Mouse (Mus musculus) erythroblast, embryonic 14.5 days (primary cell): Measurements from ENCODE around the gene Stac. TPM values are rescaled to one million over a fixed set of nuclear protein-coding genes. Genes with fewer than 3 reads are reported as not detected.

Experiments used
- H3K27me3 ChIP-seq: 2 replicates; pipeline ENCODE4 v1.6.1; 2012; ENCODE audit warnings: inconsistent platforms; ENCODE audit not compliant: control insufficient read depth
- H3K36me3 ChIP-seq: 2 replicates; pipeline ENCODE4 v1.6.1; 2012; ENCODE audit warnings: mild to moderate bottlenecking, inconsistent platforms; ENCODE audit not compliant: control insufficient read depth
- H3K4me1 ChIP-seq: 2 replicates; pipeline ENCODE4 v1.6.1; 2012; ENCODE audit warnings: inconsistent platforms; ENCODE audit not compliant: control insufficient read depth
- H3K4me3 ChIP-seq: replicated peaks from 2 replicates; pipeline ENCODE3; 2012; ENCODE audit warnings: moderate library complexity, mild to moderate bottlenecking, inconsistent platforms
- H3K9me3 ChIP-seq: 2 replicates; pipeline ENCODE4 v1.6.1; 2012; ENCODE audit warnings: low read length, inconsistent platforms, mixed read lengths; ENCODE audit not compliant: control insufficient read depth
- GATA1 ChIP-seq: IDR thresholded peaks from 2 replicates; pipeline ENCODE4 v1.6.1; 2012; ENCODE audit warnings: low read length, inconsistent platforms, mixed read lengths
- TAL1 ChIP-seq: IDR thresholded peaks from 3 replicates; pipeline ENCODE4 v1.6.1; 2012; ENCODE audit warnings: low read length, inconsistent platforms, mixed read lengths
- polyA plus RNA-seq: library from polyadenylated mRNA; stranded (reverse); fragments of >175 nt; gene quantifications from 2 replicates; pipeline ENCODE4 v1.2.3, GENCODE M21; 2012

Stac gene
- polyA plus RNA-seq, 1 experiment: not detected

GRCm38 (mm10) chr9:111571619-111572018 lies 118.5 kb downstream of the Stac start:
- no peaks in the 10 kb centered on the region for H3K9me3 ChIP-seq
- no peaks in the 10 kb centered on the region for H3K36me3 ChIP-seq
- no peak overlapping the region for H3K4me3 ChIP-seq
- H3K27me3 ChIP-seq: no peaks in the 10 kb centered on the region
- no peaks in the 10 kb centered on the region for H3K4me1 ChIP-seq
- TF ChIP-seq TAL1 (no peak), GATA1 (no peak)

DNA sequence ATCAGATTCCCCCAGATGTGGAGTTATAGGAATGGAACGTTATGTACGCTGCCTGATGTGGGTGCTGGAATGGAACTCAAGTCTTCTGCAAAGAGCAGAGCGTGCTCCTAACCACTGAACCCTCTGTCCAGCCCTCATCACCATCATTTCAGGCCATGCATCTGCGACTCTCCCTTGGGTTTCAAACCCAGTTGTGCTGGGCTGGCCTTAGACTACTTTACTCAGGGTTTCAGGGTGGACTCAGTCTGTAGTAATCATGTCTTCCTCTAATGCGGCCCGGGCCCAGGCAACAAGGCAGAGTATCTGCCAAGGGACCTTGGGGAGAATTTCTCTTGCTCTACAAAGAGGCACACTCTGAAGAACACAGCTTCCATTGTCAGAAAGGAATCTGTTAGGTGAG lies 126.0 kb downstream of the Stac start:
- Histone ChIP-seq H3K9me3 (peaks cover 18% of the 10 kb centered on the region), H3K27me3 (no peaks in the 10 kb centered on the region; the same call in 1 of the 2 replicates)
- no peak for TF ChIP-seq TAL1
- no peak for TF ChIP-seq GATA1

GRCm38 (mm10) chr9:111563226-111563625 lies 126.9 kb downstream of the Stac start:
- no peaks in the 10 kb centered on the region for H3K4me1 ChIP-seq
- H3K9me3 ChIP-seq: peaks cover 18% of the 10 kb centered on the region
- H3K27me3 ChIP-seq: no peaks in the 10 kb centered on the region; the same call in 1 of the 2 replicates
- no peak overlapping the region for H3K4me3 ChIP-seq
- TF ChIP-seq TAL1: no peak
- no peak for TF ChIP-seq GATA1
- H3K36me3 ChIP-seq: no peaks in the 10 kb centered on the region

More for the DNA sequence above, 126.0 kb downstream of the Stac start:
- no peaks in the 10 kb centered on the region for H3K4me1 ChIP-seq
- H3K4me3 ChIP-seq: no peak overlapping the region
- H3K36me3 ChIP-seq: no peaks in the 10 kb centered on the region

GRCm38 (mm10) chr9:111562217-111562988 lies 127.7 kb downstream of the Stac start:
- peaks cover 18% of the 10 kb centered on the region for H3K9me3 ChIP-seq
- H3K4me1 ChIP-seq: no peaks in the 10 kb centered on the region
- no peak for TF ChIP-seq TAL1
- H3K36me3 ChIP-seq: no peaks in the 10 kb centered on the region
- no peak overlapping the region for H3K4me3 ChIP-seq
- H3K27me3 ChIP-seq: no peaks in the 10 kb centered on the region; the same call in 1 of the 2 replicates

DNA sequence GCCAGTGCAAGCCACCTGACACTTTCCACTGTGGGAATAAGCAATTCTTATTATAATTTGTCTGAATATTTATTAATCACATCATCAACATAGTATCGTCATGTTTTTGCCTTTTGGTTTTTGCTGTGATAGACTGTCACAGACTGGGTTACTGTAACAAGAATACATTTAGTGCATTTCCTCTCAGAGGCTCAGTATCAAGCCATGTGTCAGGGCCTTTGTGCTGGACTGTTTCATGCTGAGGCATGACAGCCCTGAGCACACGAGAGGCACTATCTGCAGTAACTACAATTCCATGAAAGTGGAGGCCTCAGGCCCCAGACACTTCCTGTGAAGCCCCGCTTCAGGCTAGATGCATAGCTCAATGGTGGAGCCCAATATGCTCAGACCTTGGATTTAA lies 133.4 kb downstream of the Stac start:
- Histone ChIP-seq H3K4me3 (no peak overlapping the region), H3K4me1 (no peaks in the 10 kb centered on the region), H3K36me3 (no peaks in the 10 kb centered on the region), H3K27me3 (no peaks in the 10 kb centered on the region), H3K9me3 (peaks cover 4% of the 10 kb centered on the region)
- no peak for TF ChIP-seq GATA1
- TF ChIP-seq TAL1: no peak

GRCm38 (mm10) chr9:111552865-111553264 lies 137.3 kb downstream of the Stac start:
- TF ChIP-seq TAL1 (no peak), GATA1 (no peak)
- Histone ChIP-seq H3K36me3 (no peaks in the 10 kb centered on the region), H3K4me3 (no peak overlapping the region), H3K4me1 (no peaks in the 10 kb centered on the region), H3K9me3 (no peaks in the 10 kb centered on the region), H3K27me3 (no peaks in the 10 kb centered on the region)

- Histone ChIP-seq H3K4me1 (no peaks in the 10 kb centered on the region), H3K27me3 (no peaks in the 10 kb centered on the region), H3K9me3 (no peaks in the 10 kb centered on the region), H3K36me3 (no peaks in the 10 kb centered on the region), H3K4me3 (no peak overlapping the region)
- TF ChIP-seq GATA1: no peak
- no peak for TF ChIP-seq TAL1
Observed at GRCm38 (mm10) chr9:111551461-111552190, 138.5 kb downstream of the Stac start.

- Histone ChIP-seq H3K4me1 (no peaks in the 10 kb centered on the region), H3K36me3 (no peaks in the 10 kb centered on the region)
- TF ChIP-seq GATA1 (no peak), TAL1 (no peak)
Observed at GRCm38 (mm10) chr9:111550963-111551321, 139.2 kb downstream of the Stac start.

GRCm38 (mm10) chr9:111550281-111550962 lies 139.7 kb downstream of the Stac start:
- Histone ChIP-seq H3K4me1 (no peaks in the 10 kb centered on the region), H3K4me3 (no peak overlapping the region), H3K36me3 (no peaks in the 10 kb centered on the region), H3K9me3 (no peaks in the 10 kb centered on the region), H3K27me3 (no peaks in the 10 kb centered on the region)
- TF ChIP-seq GATA1 (no peak), TAL1 (no peak)

More at GRCm38 (mm10) chr9:111550963-111551321, 139.2 kb downstream of the Stac start:
- no peaks in the 10 kb centered on the region for H3K27me3 ChIP-seq
- H3K4me3 ChIP-seq: no peak overlapping the region
- no peaks in the 10 kb centered on the region for H3K9me3 ChIP-seq
